Mouse (Mus musculus): Measurements from ENCODE around the gene Sh2b2.

GRCm38 (mm10) chr5:136182049-136182448 lies 64.3 kb downstream of the Sh2b2 start:
- TF ChIP-seq POLR2A (IDR thresholded peaks at IDR 0.05; ENCODE audit: low read depth, low read length) (no peak), CTCF (IDR thresholded peaks at IDR 0.05; ENCODE audit: extremely low read depth, insufficient read depth, insufficient read length, insufficient replicate concordance) (no peak)

Measured in spleen, adult 2 months (tissue).